In genomic region chr1:191394126-191394525, GRCm38 (mm10) we compare ENCODE assay signal across 11 mouse cellular contexts. TPM values are rescaled to one million over a fixed set of nuclear protein-coding genes. Genes with fewer than 3 reads are reported as not detected.
DNase-seq lines count a peak whose midpoint lies in the region; ATAC-seq and TF ChIP-seq lines count a peak whose summit lies in the region.
"Had no signal": no experiment of that assay in that cellular context is flagged by ENCODE, and none has a peak within 500 bp of the region (broad histone marks: within the 10 kb centered on the region; RNA-seq: fewer than 3 reads in every experiment).

No protein-coding gene starts in this region.

- peaks cover 13% of the 10 kb centered on the region for H3K4me1 ChIP-seq in spleen, adult 2 months (ENCODE audit: control insufficient read depth, insufficient read depth, insufficient read length)
- peaks cover 42% of the 10 kb centered on the region for H3K4me1 ChIP-seq in liver, embryonic 12.5 days

- intact Hi-C loops in gastrocnemius, adult 2 months (cut with DNase I), result no loop called here

- DNase-seq in gastrocnemius, adult 2 months, result no peak
- DNase-seq in gastrocnemius, adult 18-20 months (ENCODE audit: low spot score), result no peak
- DNase-seq in spleen, adult 2 months (ENCODE audit: low read depth in 1 of 2, low spot score in 2 of 2), result no peak
- DNase-seq in spleen, postnatal 10 days (ENCODE audit: low spot score in 2 of 2), result no peak
- DNase-seq in cerebellum, postnatal 36 days, result no peak
- DNase-seq in urinary bladder, postnatal 14 days (ENCODE audit: low spot score), result no peak
- DNase-seq in layer of hippocampus, adult 9-10 months (ENCODE audit: low spot score), result no peak
- DNase-seq: cerebellum, adult 9-10 months; gastrocnemius, postnatal 10 days; right cerebral cortex, postnatal 14 days had no signal

- H3K4me2 ChIP-seq in liver, embryonic 12.5 days, result peak overlapping the region; percentile 87

- 7% methylated on average over 2 of the region's 2 CpGs for WGBS in spleen, adult 2 months
- WGBS in liver, embryonic 12.5 days (ENCODE audit: insufficient replicate concordance), result 35% methylated on average over 2 of the region's 2 CpGs

- H3K27me3 ChIP-seq in spleen, adult 2 months (ENCODE audit: control insufficient read depth, insufficient read depth, low read length), result 0 out of 2 replicates have a peak, but pooled peaks cover 2% of the 10 kb centered on the region
- H3K27me3 ChIP-seq in liver, embryonic 12.5 days (replicated peaks), result no peaks in the 10 kb centered on the region

- H3K36me3 ChIP-seq in spleen, adult 2 months (ENCODE audit: control insufficient read depth, insufficient read depth, low read length), result no peaks in the 10 kb centered on the region
- no peaks in the 10 kb centered on the region for H3K36me3 ChIP-seq in liver, embryonic 12.5 days

- peak overlapping the region; percentile 84 for H3K4me3 ChIP-seq in gastrocnemius, adult 2 months
- H3K4me3 ChIP-seq in spleen, adult 2 months (ENCODE audit: extremely low read depth, insufficient read depth, insufficient read length), result peak overlapping the region; percentile 21; the same call in 1 of the 2 replicates
- peak overlapping the region; percentile 94 for H3K4me3 ChIP-seq in liver, embryonic 12.5 days

- peak overlapping the region; percentile 100 for H3K27ac ChIP-seq in gastrocnemius, adult 2 months
- no peak overlapping the region for H3K27ac ChIP-seq in spleen, adult 2 months (ENCODE audit: insufficient read depth, low read length)
- H3K27ac ChIP-seq in liver, embryonic 12.5 days, result no peak overlapping the region

- peak overlapping the region; percentile 58 for H3K9ac ChIP-seq in liver, embryonic 12.5 days

- ATAC-seq in liver, embryonic 12.5 days, result no peak

- no peak for TF ChIP-seq POLR2A in spleen, adult 2 months (IDR thresholded peaks at IDR 0.05; ENCODE audit: low read depth, low read length)

- TF ChIP-seq CTCF in gastrocnemius, adult 2 months (IDR thresholded peaks at IDR 0.05), result no peak
- TF ChIP-seq CTCF in spleen, adult 2 months (IDR thresholded peaks at IDR 0.05; ENCODE audit: extremely low read depth, insufficient read depth, insufficient read length, insufficient replicate concordance), result no peak

- no peaks in the 10 kb centered on the region for H3K9me3 ChIP-seq in liver, embryonic 12.5 days (replicated peaks)

RNA-seq across cellular contexts. Expression of gene Ppp2r5a, which starts 8.9 kb away (rescaled TPM):
- total RNA-seq in gastrocnemius, adult 2 months (2021), result 10 to 100 TPM; 65.0 to 80.1 TPM
- 10 to 100 TPM; 66.2 to 76.8 TPM for total RNA-seq in gastrocnemius, adult 18-20 months (2021)
- 49.2 and 65.2 TPM in 2 replicates for polyA plus RNA-seq in spleen, adult 2 months (2012; rRNA removed)
- polyA plus RNA-seq in liver, embryonic 12.5 days (2016; fragmentation: Nextera tagmentation; extraction: Ambion mirVana), result 33.1 and 33.9 TPM in 2 replicates

Comparison
In these comparisons a context has a peak if more than half of its experiments do, and no peak if none do; other contexts are left out.
1. H3K4me3 ChIP-seq: peak in every context shown above with its lines; median percentile 94 in liver, embryonic 12.5 days; 84 in gastrocnemius, adult 2 months; 21 in spleen, adult 2 months.